Mouse (Mus musculus) C2C12 (cell line): ENCODE measurements at regions not wholly inside any gene's neighbourhood (a gene's known extent, or its start where the extent isn't known, plus 50 kb on each side); places are given as distances from the start of the nearest gene placed in this dataset.

ENCODE experiments used
- CEBPB ChIP-seq: IDR thresholded peaks from one replicate; pipeline ENCODE4 v1.6.1; 2011; ENCODE audit warnings: low read depth, mild to moderate bottlenecking, control low read depth, moderate library complexity
- CTCF ChIP-seq: IDR thresholded peaks from one replicate; pipeline ENCODE4 v1.5.1; 2011; ENCODE audit not compliant: control insufficient read depth, insufficient read depth, insufficient read length
- FOSL1 ChIP-seq: IDR thresholded peaks from one replicate; pipeline ENCODE4 v1.8.0; 2011; ENCODE audit warnings: mild to moderate bottlenecking, low read length; ENCODE audit not compliant: poor library complexity, insufficient read depth, severe bottlenecking
- MAX ChIP-seq: IDR thresholded peaks from one replicate; pipeline ENCODE4 v1.6.1; 2011; ENCODE audit warnings: mild to moderate bottlenecking, control low read depth
- MYOD1 ChIP-seq: IDR thresholded peaks from one replicate; pipeline ENCODE4 v1.6.1; 2011; ENCODE audit warnings: low read depth; ENCODE audit not compliant: control insufficient read depth, insufficient read length
- MYOG ChIP-seq: IDR thresholded peaks from one replicate; pipeline ENCODE4 v1.6.1; 2011; ENCODE audit not compliant: control insufficient read depth, insufficient read length; ENCODE audit errors: extremely low read depth
- USF1 ChIP-seq: IDR thresholded peaks from one replicate; pipeline ENCODE4 v1.6.1; 2011; ENCODE audit warnings: low read depth, mild to moderate bottlenecking, control low read depth, moderate library complexity

DNA sequence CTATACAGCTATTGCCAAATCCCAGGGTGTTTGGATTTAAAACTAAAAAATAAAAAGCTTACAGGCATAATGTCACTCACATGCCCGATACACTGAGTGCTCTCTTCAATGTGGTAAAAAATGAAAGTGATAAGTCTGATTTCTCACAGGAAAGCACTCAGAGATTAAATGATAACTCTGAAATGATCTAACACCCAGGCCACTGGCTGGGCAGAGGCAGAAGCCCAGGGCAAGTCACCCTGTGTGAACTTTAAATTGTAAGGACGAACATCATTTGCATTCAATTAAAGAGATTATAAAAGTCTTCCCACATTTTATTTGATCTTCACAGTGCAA is 100.9 kb upstream of the Btg1 start:
- TF ChIP-seq CTCF: no peak
- no peak for TF ChIP-seq USF1
- no peak for TF ChIP-seq MYOD1
- no peak for TF ChIP-seq MAX
- TF ChIP-seq MYOG: no peak
- TF ChIP-seq CEBPB: no peak
- no peak for TF ChIP-seq FOSL1
